8 mouse cellular contexts compared by ENCODE assay signal in the genomic region with DNA sequence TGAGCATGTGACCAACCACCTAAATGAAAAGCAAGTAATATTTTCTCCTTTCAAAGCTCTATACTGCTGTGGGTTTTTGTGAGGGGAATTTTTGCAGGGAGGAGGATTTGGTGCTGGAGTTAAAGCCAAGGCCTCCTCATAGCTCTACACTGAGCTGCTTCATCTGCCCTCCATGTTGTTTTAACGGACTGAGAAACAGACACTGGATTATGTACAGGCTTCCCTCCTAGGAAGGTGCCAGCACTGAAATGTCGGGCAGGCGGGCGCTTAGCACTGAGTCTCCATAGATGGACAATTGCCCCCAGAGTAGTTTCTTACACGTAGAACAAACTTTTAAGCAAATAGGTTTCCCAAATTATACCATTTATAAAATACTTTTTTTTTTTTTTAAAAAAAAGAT. TPM values are rescaled to one million over a fixed set of nuclear protein-coding genes. Genes with fewer than 3 reads are reported as not detected.
A peak's percentile ranks its signal among the peaks of the same experiment; 100 is the strongest.
DNase-seq lines count a peak whose midpoint lies in the region; ATAC-seq lines count a peak whose summit lies in the region.

No protein-coding gene starts in this region.

- intact Hi-C loops in heart, postnatal 14 days (cut with DNase I) = no loop called here

- 34% methylated on average over 5 of the region's 5 CpGs for WGBS in heart, embryonic 15.5 days
- 21% methylated on average over 5 of the region's 5 CpGs for WGBS in embryonic facial prominence, embryonic 11.5 days
- WGBS in hindbrain, embryonic 16.5 days = 33% methylated on average over 5 of the region's 5 CpGs
- 34% methylated on average over 5 of the region's 5 CpGs for WGBS in midbrain, embryonic 15.5 days

- peaks cover 82% of the 10 kb centered on the region for H3K27me3 ChIP-seq in heart, embryonic 15.5 days
- peaks cover 44% of the 10 kb centered on the region for H3K27me3 ChIP-seq in embryonic facial prominence, embryonic 11.5 days (ENCODE audit: control insufficient read depth, insufficient read depth, low read length)
- H3K27me3 ChIP-seq in hindbrain, embryonic 16.5 days (replicated peaks; ENCODE audit: control insufficient read depth, insufficient read depth, low read length) = peaks cover 64% of the 10 kb centered on the region
- peaks cover 87% of the 10 kb centered on the region for H3K27me3 ChIP-seq in midbrain, embryonic 15.5 days (replicated peaks)

- peak overlapping the region; percentile 86 for H3K9ac ChIP-seq in heart, embryonic 15.5 days
- H3K9ac ChIP-seq in embryonic facial prominence, embryonic 11.5 days (replicated peaks; ENCODE audit: low read length) = peak overlapping the region; percentile 97
- H3K9ac ChIP-seq in hindbrain, embryonic 16.5 days (ENCODE audit: low read depth, low read length) = no peak overlapping the region
- no peak overlapping the region for H3K9ac ChIP-seq in midbrain, embryonic 15.5 days

- peak overlapping the region; percentile 68 for H3K4me3 ChIP-seq in heart, embryonic 15.5 days
- peak overlapping the region; percentile 73 for H3K4me3 ChIP-seq in embryonic facial prominence, embryonic 11.5 days (ENCODE audit: low read depth, low read length)
- 0 out of 2 replicates have a peak overlapping the region, but pooled peaks have one; percentile 11 for H3K4me3 ChIP-seq in hindbrain, embryonic 16.5 days (ENCODE audit: low read length)
- peak overlapping the region; percentile 5; the same call in 1 of the 2 replicates for H3K4me3 ChIP-seq in midbrain, embryonic 15.5 days

- H3K4me2 ChIP-seq in heart, embryonic 15.5 days = peak overlapping the region; percentile 65
- peak overlapping the region; percentile 47 for H3K4me2 ChIP-seq in embryonic facial prominence, embryonic 11.5 days (ENCODE audit: low read depth, low read length)
- 0 out of 2 replicates have a peak overlapping the region, but pooled peaks have one; percentile 5 for H3K4me2 ChIP-seq in hindbrain, embryonic 16.5 days (ENCODE audit: low read length)
- H3K4me2 ChIP-seq in midbrain, embryonic 15.5 days = 0 out of 2 replicates have a peak overlapping the region, but pooled peaks have one; percentile 6

- no peaks in the 10 kb centered on the region for H3K9me3 ChIP-seq in heart, embryonic 15.5 days (replicated peaks)
- no peaks in the 10 kb centered on the region for H3K9me3 ChIP-seq in embryonic facial prominence, embryonic 11.5 days (replicated peaks; ENCODE audit: control insufficient read depth, low read length)
- no peaks in the 10 kb centered on the region for H3K9me3 ChIP-seq in hindbrain, embryonic 16.5 days (ENCODE audit: control insufficient read depth, low read length)
- H3K9me3 ChIP-seq in midbrain, embryonic 15.5 days = no peaks in the 10 kb centered on the region

- H3K27ac ChIP-seq in heart, embryonic 15.5 days = peak overlapping the region; percentile 90
- no peak overlapping the region for H3K27ac ChIP-seq in embryonic facial prominence, embryonic 11.5 days (replicated peaks; ENCODE audit: low read depth, low read length)
- no peak overlapping the region for H3K27ac ChIP-seq in hindbrain, embryonic 16.5 days (ENCODE audit: low read depth, low read length)
- no peak overlapping the region for H3K27ac ChIP-seq in midbrain, embryonic 15.5 days

- no peak for DNase-seq in heart, postnatal 14 days
- DNase-seq in embryonic facial prominence, embryonic 11.5 days (ENCODE audit: low spot score) = peak; percentile 54
- DNase-seq in thymus, postnatal 14 days = no peak
- DNase-seq in thymus, postnatal 4 days = no peak
- DNase-seq in kidney, postnatal 14 days = no peak

- H3K4me1 ChIP-seq in heart, embryonic 15.5 days (replicated peaks) = peaks cover 8% of the 10 kb centered on the region
- H3K4me1 ChIP-seq in embryonic facial prominence, embryonic 11.5 days (ENCODE audit: control insufficient read depth, insufficient read depth, low read length) = no peaks in the 10 kb centered on the region
- H3K4me1 ChIP-seq in hindbrain, embryonic 16.5 days (ENCODE audit: control insufficient read depth, insufficient read depth, low read depth, low read length) = peaks cover 14% of the 10 kb centered on the region
- peaks cover 17% of the 10 kb centered on the region for H3K4me1 ChIP-seq in midbrain, embryonic 15.5 days

- no peak for ATAC-seq in heart, embryonic 15.5 days (replicated peaks; ENCODE audit: insufficient number of reproducible peaks, insufficient read depth, low FRiP score, low read depth)
- no peak for ATAC-seq in embryonic facial prominence, embryonic 11.5 days (replicated peaks; ENCODE audit: insufficient number of reproducible peaks, low FRiP score, low TSS enrichment, low read depth)
- no peak for ATAC-seq in hindbrain, embryonic 16.5 days
- ATAC-seq in midbrain, embryonic 15.5 days (replicated peaks) = no peak

- no peaks in the 10 kb centered on the region; the same call in 1 of the 2 replicates for H3K36me3 ChIP-seq in heart, embryonic 15.5 days
- H3K36me3 ChIP-seq in embryonic facial prominence, embryonic 11.5 days (replicated peaks; ENCODE audit: control insufficient read depth, insufficient read depth, low read depth, low read length) = no peaks in the 10 kb centered on the region
- no peaks in the 10 kb centered on the region for H3K36me3 ChIP-seq in hindbrain, embryonic 16.5 days (ENCODE audit: control insufficient read depth, insufficient read depth, low read length)
- no peaks in the 10 kb centered on the region for H3K36me3 ChIP-seq in midbrain, embryonic 15.5 days (replicated peaks)

RNA-seq across cellular contexts. Expression of gene Grb10, which starts 4.1 kb away (rescaled TPM):
- 503 and 529 TPM in 2 replicates for polyA plus RNA-seq in heart, embryonic 15.5 days (2015; fragmentation: Nextera tagmentation; extraction: Ambion mirVana)
- total RNA-seq in heart, postnatal 14 days (2021) = 100 to 1,000 TPM; 138 to 163 TPM
- 228 and 230 TPM in 2 replicates for polyA plus RNA-seq in embryonic facial prominence, embryonic 11.5 days (2014; fragmentation: Nextera tagmentation; extraction: Ambion mirVana)
- 72.7 and 102 TPM in 2 replicates for polyA plus RNA-seq in hindbrain, embryonic 16.5 days (2015; fragmentation: Nextera tagmentation; extraction: Ambion mirVana)
- 91.4 and 92.5 TPM in 2 replicates for polyA plus RNA-seq in midbrain, embryonic 15.5 days (2015; fragmentation: Nextera tagmentation; extraction: Ambion mirVana)

Comparison
In these comparisons a context has a peak if more than half of its experiments do, and no peak if none do; other contexts are left out.
1. H3K4me2 ChIP-seq: peak in every context shown above with its lines; median percentile 65 in heart, embryonic 15.5 days; 47 in embryonic facial prominence, embryonic 11.5 days; 6 in midbrain, embryonic 15.5 days; 5 in hindbrain, embryonic 16.5 days.
2. H3K4me3 ChIP-seq: peak in every context shown above with its lines; median percentile 73 in embryonic facial prominence, embryonic 11.5 days; 68 in heart, embryonic 15.5 days; 11 in hindbrain, embryonic 16.5 days; 5 in midbrain, embryonic 15.5 days.
3. H3K9ac ChIP-seq: peak in heart, embryonic 15.5 days (single experiment) and embryonic facial prominence, embryonic 11.5 days (single experiment); none in hindbrain, embryonic 16.5 days (single experiment) and midbrain, embryonic 15.5 days (single experiment).